In genomic region chr5:53470141-53471079, GRCm38 (mm10) we compare ENCODE assay signal across 8 mouse cellular contexts. TPM values are rescaled to one million over a fixed set of nuclear protein-coding genes. Genes with fewer than 3 reads are reported as not detected.
DNase-seq lines count a peak whose midpoint lies in the region; ATAC-seq and TF ChIP-seq lines count a peak whose summit lies in the region.

No protein-coding gene starts in this region.

- ATAC-seq in hindbrain, embryonic 14.5 days (ENCODE audit: low FRiP score): no peak
- peak; percentile 51; the same call in 1 of the 2 replicates for ATAC-seq in forebrain, embryonic 12.5 days (ENCODE audit: low FRiP score)
- ATAC-seq in intestine, embryonic 16.5 days: peak; percentile 90
- no peak for ATAC-seq in midbrain, postnatal 0 days (ENCODE audit: low FRiP score)

- H3K4me1 ChIP-seq in hindbrain, embryonic 10.5 days (replicated peaks): peaks cover 32% of the 10 kb centered on the region
- 0 out of 2 replicates have a peak, but pooled peaks cover 4% of the 10 kb centered on the region for H3K4me1 ChIP-seq in hindbrain, embryonic 14.5 days (replicated peaks; ENCODE audit: control insufficient read depth, insufficient read depth, low read length)
- peaks cover 6% of the 10 kb centered on the region; the same call in 1 of the 2 replicates for H3K4me1 ChIP-seq in forebrain, embryonic 12.5 days
- H3K4me1 ChIP-seq in intestine, embryonic 16.5 days (ENCODE audit: control insufficient read depth, insufficient read depth, low read length): peaks cover 13% of the 10 kb centered on the region
- no peaks in the 10 kb centered on the region for H3K4me1 ChIP-seq in midbrain, postnatal 0 days (ENCODE audit: insufficient read depth, low read length)

- DNase-seq in hindbrain, embryonic 10.5 days (ENCODE audit: low spot score): peak; percentile 35
- DNase-seq in hindbrain, embryonic 14.5 days (ENCODE audit: low spot score): no peak
- DNase-seq in midbrain, postnatal 0 days (ENCODE audit: low spot score): peak; percentile 32
- DNase-seq in cerebellum, postnatal 36 days: no peak
- DNase-seq in left cerebral cortex, adult 9 months (ENCODE audit: low spot score in 2 of 2): no peak
- DNase-seq in layer of hippocampus, adult 9-11 months: no peak

- H3K4me3 ChIP-seq in hindbrain, embryonic 10.5 days: no peak overlapping the region
- no peak overlapping the region for H3K4me3 ChIP-seq in hindbrain, embryonic 14.5 days (replicated peaks; ENCODE audit: low read length)
- no peak overlapping the region for H3K4me3 ChIP-seq in forebrain, embryonic 12.5 days (replicated peaks)
- H3K4me3 ChIP-seq in intestine, embryonic 16.5 days (ENCODE audit: low read length): peak overlapping the region; percentile 15
- no peak overlapping the region for H3K4me3 ChIP-seq in midbrain, postnatal 0 days (ENCODE audit: low read depth, low read length)

- H3K27me3 ChIP-seq in hindbrain, embryonic 10.5 days (ENCODE audit: insufficient read depth, poor library complexity, severe bottlenecking): peaks cover 10% of the 10 kb centered on the region
- no peaks in the 10 kb centered on the region for H3K27me3 ChIP-seq in hindbrain, embryonic 14.5 days (ENCODE audit: control insufficient read depth, insufficient read depth, low read length)
- H3K27me3 ChIP-seq in forebrain, embryonic 12.5 days: no peaks in the 10 kb centered on the region; the same call in 1 of the 2 replicates
- no peaks in the 10 kb centered on the region for H3K27me3 ChIP-seq in intestine, embryonic 16.5 days (replicated peaks; ENCODE audit: control insufficient read depth, insufficient read depth, low read length)
- no peaks in the 10 kb centered on the region for H3K27me3 ChIP-seq in midbrain, postnatal 0 days (ENCODE audit: insufficient read depth, low read length)

- H3K27ac ChIP-seq in hindbrain, embryonic 10.5 days: no peak overlapping the region; the same call in 1 of the 2 replicates
- no peak overlapping the region for H3K27ac ChIP-seq in hindbrain, embryonic 14.5 days
- no peak overlapping the region for H3K27ac ChIP-seq in forebrain, embryonic 12.5 days
- H3K27ac ChIP-seq in intestine, embryonic 16.5 days (ENCODE audit: low read length): peak overlapping the region; percentile 58
- no peak overlapping the region for H3K27ac ChIP-seq in midbrain, postnatal 0 days (ENCODE audit: low read depth, low read length)

- no peak overlapping the region for H3K4me2 ChIP-seq in hindbrain, embryonic 14.5 days (replicated peaks)
- no peak overlapping the region for H3K4me2 ChIP-seq in forebrain, embryonic 12.5 days
- peak overlapping the region; percentile 47 for H3K4me2 ChIP-seq in intestine, embryonic 16.5 days (ENCODE audit: low read depth, low read length)
- no peak overlapping the region for H3K4me2 ChIP-seq in midbrain, postnatal 0 days (ENCODE audit: low read depth, low read length, poor library complexity, severe bottlenecking)

- H3K9ac ChIP-seq in hindbrain, embryonic 14.5 days: no peak overlapping the region
- H3K9ac ChIP-seq in forebrain, embryonic 12.5 days: no peak overlapping the region
- no peak overlapping the region for H3K9ac ChIP-seq in intestine, embryonic 16.5 days (ENCODE audit: low read depth, low read length)
- no peak overlapping the region for H3K9ac ChIP-seq in midbrain, postnatal 0 days (replicated peaks; ENCODE audit: low read length, poor library complexity, severe bottlenecking)

- no peaks in the 10 kb centered on the region for H3K9me3 ChIP-seq in hindbrain, embryonic 10.5 days
- H3K9me3 ChIP-seq in hindbrain, embryonic 14.5 days (ENCODE audit: control insufficient read depth, low read length): no peaks in the 10 kb centered on the region
- H3K9me3 ChIP-seq in forebrain, embryonic 12.5 days: no peaks in the 10 kb centered on the region
- H3K9me3 ChIP-seq in intestine, embryonic 16.5 days (ENCODE audit: control insufficient read depth, low read length): no peaks in the 10 kb centered on the region
- H3K9me3 ChIP-seq in midbrain, postnatal 0 days (ENCODE audit: low read length): no peaks in the 10 kb centered on the region

- WGBS in hindbrain, embryonic 10.5 days: 38% methylated on average over 16 of the region's 16 CpGs
- WGBS in hindbrain, embryonic 14.5 days: 45% methylated on average over 16 of the region's 16 CpGs
- 41% methylated on average over 16 of the region's 16 CpGs for WGBS in forebrain, embryonic 12.5 days
- WGBS in intestine, embryonic 16.5 days: 32% methylated on average over 16 of the region's 16 CpGs
- 45% methylated on average over 16 of the region's 16 CpGs for WGBS in midbrain, postnatal 0 days

- TF ChIP-seq CTCF in midbrain, postnatal 0 days (IDR thresholded peaks at IDR 0.05): no peak

- no peaks in the 10 kb centered on the region for H3K36me3 ChIP-seq in hindbrain, embryonic 10.5 days
- no peaks in the 10 kb centered on the region for H3K36me3 ChIP-seq in hindbrain, embryonic 14.5 days (replicated peaks; ENCODE audit: control insufficient read depth, insufficient read depth)
- no peaks in the 10 kb centered on the region for H3K36me3 ChIP-seq in forebrain, embryonic 12.5 days (replicated peaks)
- H3K36me3 ChIP-seq in intestine, embryonic 16.5 days (ENCODE audit: control insufficient read depth, insufficient read depth, low read length): no peaks in the 10 kb centered on the region
- H3K36me3 ChIP-seq in midbrain, postnatal 0 days (ENCODE audit: insufficient read depth, low read length): no peaks in the 10 kb centered on the region

RNA-seq across cellular contexts. Expression of gene Rbpj, which starts 4.5 kb away (rescaled TPM):
- 38.0 and 40.9 TPM in 2 replicates for polyA plus RNA-seq in hindbrain, embryonic 10.5 days (2016; fragmentation: Nextera tagmentation; extraction: Ambion mirVana)
- 38.8 and 41.7 TPM in 2 replicates for polyA plus RNA-seq in hindbrain, embryonic 14.5 days (2014; fragmentation: Nextera tagmentation; extraction: Ambion mirVana)
- 67.9 and 70.6 TPM in 2 replicates for polyA plus RNA-seq in forebrain, embryonic 12.5 days (2016; fragmentation: Nextera tagmentation; extraction: Ambion mirVana)
- 19.8 and 20.3 TPM in 2 replicates for polyA plus RNA-seq in intestine, embryonic 16.5 days (2015; fragmentation: Nextera tagmentation; extraction: Ambion mirVana)
- total RNA-seq in midbrain, postnatal 0 days (2014; rRNA removed): 21.0 and 23.7 TPM in 2 replicates
- 14.5 and 14.8 TPM in 2 replicates for polyA plus RNA-seq in midbrain, postnatal 0 days (2015; fragmentation: Nextera tagmentation; extraction: Ambion mirVana)

Comparison
In these comparisons a context has a peak if more than half of its experiments do, and no peak if none do; other contexts are left out.
1. DNase-seq: peak in hindbrain, embryonic 10.5 days (single experiment) and midbrain, postnatal 0 days (single experiment); none in hindbrain, embryonic 14.5 days (single experiment), cerebellum, postnatal 36 days (0 of 2), left cerebral cortex, adult 9 months (0 of 2) and layer of hippocampus, adult 9-11 months (single experiment).
2. ATAC-seq: peak in forebrain, embryonic 12.5 days (single experiment) and intestine, embryonic 16.5 days (single experiment); none in hindbrain, embryonic 14.5 days (single experiment) and midbrain, postnatal 0 days (single experiment).